Mouse (Mus musculus) lung, adult 2 months (tissue): ENCODE data around the gene Asic2. TPM values are rescaled to one million over a fixed set of nuclear protein-coding genes. Genes with fewer than 3 reads are reported as not detected.

ENCODE experiments used
- DNase-seq: peaks from one replicate; pipeline ENCODE4 v3.0.0; 2022
- H3K4me1 ChIP-seq: fragments of 200-500 bp; 2 replicates; pipeline ENCODE4 v1.6.1; 2011; ENCODE audit warnings: low read length; ENCODE audit not compliant: control insufficient read depth, insufficient read depth
- H3K4me3 ChIP-seq: fragments of 200-500 bp; replicated peaks from 2 replicates; pipeline ENCODE3; 2011; ENCODE audit warnings: low read depth, mild to moderate bottlenecking, control low read depth, low read length; ENCODE audit errors: extremely low read depth
- CTCF ChIP-seq: fragments of 200-500 bp; IDR thresholded peaks from 2 replicates; pipeline ENCODE4 v1.5.1; 2011; ENCODE audit warnings: mild to moderate bottlenecking, low read length, control low read depth; ENCODE audit not compliant: insufficient read depth
- POLR2A ChIP-seq: fragments of 200-500 bp; IDR thresholded peaks from 2 replicates; pipeline ENCODE4 v1.6.1; 2011; ENCODE audit warnings: low read depth, mild to moderate bottlenecking, control low read depth, low read length, borderline replicate concordance; ENCODE audit errors: extremely low read depth
- WGBS: fragments of 180-500 bp; shearing (Covaris S2); methylation state at CpG from one replicate; pipeline ENCODE4 v1.1.7; 2018; 5-methylcytosine and 5-hydroxymethylcytosine counted together
- polyA plus RNA-seq: library from polyadenylated mRNA; depleted of rRNA; stranded (reverse); fragments of >200 nt; gene quantifications from 2 replicates; pipeline ENCODE4 v1.2.3, GENCODE M21; 2012

Asic2 gene
- polyA plus RNA-seq, 1 experiment, result 0.04 TPM

DNA sequence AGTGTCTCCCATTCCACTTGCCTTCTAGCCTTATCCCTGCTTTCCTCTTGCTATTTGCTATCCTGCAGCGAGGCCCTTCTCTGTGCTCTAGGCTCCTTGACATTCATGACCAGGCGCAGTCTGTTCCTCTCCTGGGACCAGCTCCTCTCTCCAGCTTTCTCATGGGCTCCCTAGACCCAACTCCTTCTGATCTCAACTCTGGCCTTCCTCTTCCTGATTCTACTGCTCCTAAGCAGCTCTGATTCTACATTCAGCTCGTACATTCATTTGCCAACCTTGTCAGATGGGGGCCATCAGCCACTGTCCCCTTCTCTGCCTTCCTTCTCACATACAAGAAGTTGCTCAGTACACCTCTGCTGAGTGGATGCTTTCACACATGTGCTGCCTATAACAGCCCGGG is 747.5 kb downstream of the Asic2 start:
- WGBS, result 83% methylated on average over 4 of the region's 4 CpGs
- TF ChIP-seq POLR2A, result no peak
- TF ChIP-seq CTCF, result no peak

DNA sequence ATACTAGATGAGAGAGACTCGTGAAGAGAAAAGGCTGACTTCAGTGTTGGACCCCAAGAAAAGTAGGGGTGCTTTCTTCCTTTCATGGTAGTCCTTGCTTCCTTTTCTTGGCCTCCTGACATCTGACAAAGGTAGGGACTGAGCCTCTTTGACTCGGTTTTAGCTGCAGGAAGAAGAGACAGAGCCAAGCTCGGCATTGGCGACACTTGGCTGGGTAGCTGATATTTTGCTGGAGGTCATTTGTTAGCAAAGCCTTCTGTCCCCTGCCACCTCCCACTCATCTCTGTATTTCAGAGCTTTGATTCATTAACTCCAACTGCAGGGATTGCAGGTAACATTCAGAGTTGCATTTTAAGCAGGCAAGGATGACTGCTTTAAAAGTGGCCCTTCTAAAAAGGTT is 762.8 kb downstream of the Asic2 start:
- 58% methylated on average over 4 of the region's 4 CpGs for WGBS
- DNase-seq, result no peak
- Histone ChIP-seq H3K4me3 (no peak overlapping the region), H3K4me1 (no peaks in the 10 kb centered on the region)
- TF ChIP-seq CTCF (no peak), POLR2A (no peak)

More for the DNA sequence above, 747.5 kb downstream of the Asic2 start:
- Histone ChIP-seq H3K4me1 (no peaks in the 10 kb centered on the region), H3K4me3 (no peak overlapping the region)
- no peak for DNase-seq

DNA sequence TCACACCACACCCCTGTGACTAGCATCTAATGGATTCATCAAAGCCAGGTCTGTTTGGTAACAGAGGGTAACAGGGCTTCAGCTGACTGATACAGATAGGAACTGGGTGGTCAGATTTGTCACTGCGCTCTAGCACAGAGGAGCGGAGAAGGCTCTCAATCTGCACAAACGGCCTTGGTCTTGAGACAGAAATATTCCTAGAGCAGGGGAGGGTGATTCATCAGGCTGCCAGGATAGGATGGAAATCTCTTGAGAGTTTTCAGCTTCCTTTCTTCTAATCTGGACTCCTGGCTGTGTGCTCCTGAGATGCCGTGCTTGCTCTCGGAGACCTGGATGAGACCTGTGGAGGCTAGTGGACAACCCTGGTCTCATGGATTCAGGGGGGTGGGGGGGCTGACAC is 765.7 kb downstream of the Asic2 start:
- WGBS, result 63% methylated on average over 5 of the region's 5 CpGs
- DNase-seq, result no peak
- no peaks in the 10 kb centered on the region for H3K4me1 ChIP-seq
- H3K4me3 ChIP-seq, result no peak overlapping the region
- TF ChIP-seq POLR2A (no peak), CTCF (no peak)

DNA sequence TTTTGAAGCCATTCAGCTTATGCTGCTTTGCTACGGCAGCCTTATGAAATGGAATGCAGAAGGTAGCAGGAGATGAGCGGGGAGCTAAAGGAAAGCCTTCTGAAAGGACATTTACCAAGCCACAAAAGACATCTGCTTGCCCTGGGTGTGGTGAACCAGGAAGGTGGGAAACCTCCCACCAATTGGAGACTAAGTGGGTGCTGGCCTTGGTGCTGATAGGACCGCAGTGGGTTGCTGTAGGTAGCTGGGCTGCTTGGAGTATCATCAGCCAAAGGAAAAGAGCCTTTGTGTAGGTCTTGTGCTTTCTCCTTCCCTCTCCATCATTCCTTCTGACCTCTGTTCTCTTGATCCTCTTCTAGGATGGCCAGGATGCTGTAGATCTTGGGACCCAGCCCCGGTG is 774.4 kb downstream of the Asic2 start:
- DNase-seq, result no peak
- TF ChIP-seq CTCF, result no peak
- 47% methylated on average over 4 of the region's 4 CpGs for WGBS
- no peak overlapping the region for H3K4me3 ChIP-seq
- no peaks in the 10 kb centered on the region for H3K4me1 ChIP-seq

DNA sequence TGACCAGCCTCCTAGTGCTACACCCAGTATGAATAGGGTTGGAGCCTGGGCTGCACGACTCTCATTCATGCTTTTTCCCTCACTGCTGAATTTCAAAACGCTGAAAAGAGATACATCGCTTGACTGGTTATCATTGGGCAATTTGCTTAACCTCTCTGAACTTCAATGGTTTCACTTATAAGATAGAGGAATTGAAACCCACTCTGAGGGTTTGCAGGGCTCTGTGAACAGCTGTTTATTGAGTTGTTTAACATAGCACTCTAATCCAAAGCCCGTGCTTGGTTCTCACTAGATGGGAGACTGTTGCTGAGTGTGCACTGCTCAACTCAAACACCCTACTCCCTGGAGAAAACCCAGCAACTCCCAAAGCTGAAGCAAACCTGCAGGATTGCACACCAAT is 776.1 kb downstream of the Asic2 start:
- 78% methylated on average over 4 of the region's 4 CpGs for WGBS
- no peaks in the 10 kb centered on the region for H3K4me1 ChIP-seq
- H3K4me3 ChIP-seq, result no peak overlapping the region
- TF ChIP-seq CTCF (no peak), POLR2A (no peak)
- no peak for DNase-seq

DNA sequence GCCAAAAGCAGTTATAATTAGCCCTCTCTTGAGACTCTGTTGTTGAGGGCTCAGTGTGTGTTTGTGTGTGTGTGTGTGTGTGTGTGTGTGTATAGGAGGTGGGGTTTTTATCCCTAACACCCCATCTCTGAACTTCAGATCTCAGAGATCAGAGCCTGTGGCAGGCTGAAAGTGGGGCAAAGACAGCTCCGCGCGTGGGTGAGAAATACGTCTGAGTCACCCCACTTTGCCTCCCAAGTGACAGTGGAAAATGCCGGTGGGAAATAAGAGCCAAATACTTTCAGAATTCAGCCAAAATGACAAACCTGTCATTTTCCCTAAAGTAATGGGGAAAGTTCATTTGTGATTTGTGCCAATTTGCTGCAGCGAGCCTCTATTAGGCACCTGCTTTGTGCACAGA is 779.2 kb downstream of the Asic2 start:
- TF ChIP-seq POLR2A (no peak), CTCF (no peak)
- Histone ChIP-seq H3K4me3 (no peak overlapping the region), H3K4me1 (no peaks in the 10 kb centered on the region)
- 80% methylated on average over 6 of the region's 6 CpGs for WGBS
- no peak for DNase-seq

DNA sequence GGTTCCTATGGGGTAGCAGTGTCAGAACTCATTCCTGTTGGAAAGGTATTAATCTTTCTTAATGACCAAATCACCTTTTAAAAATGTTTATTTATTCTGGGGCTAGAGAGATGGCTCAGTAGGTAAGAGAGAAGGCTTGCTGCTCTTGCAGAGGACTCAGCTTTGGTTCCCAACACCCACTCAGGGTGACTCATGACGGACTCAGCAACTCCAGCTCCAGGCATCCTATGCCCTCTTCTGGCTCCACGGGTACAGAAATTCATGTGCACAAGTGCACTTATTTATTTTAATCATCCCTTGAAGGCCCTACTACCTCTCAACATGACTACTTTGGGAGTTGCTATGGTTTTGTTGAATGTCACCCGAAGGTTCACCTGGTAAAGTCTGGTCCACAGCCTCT is 780.4 kb downstream of the Asic2 start:
- TF ChIP-seq POLR2A (no peak), CTCF (no peak)
- DNase-seq, result no peak
- WGBS, result 76% methylated on average over 3 of the region's 3 CpGs
- H3K4me1 ChIP-seq, result no peaks in the 10 kb centered on the region
- no peak overlapping the region for H3K4me3 ChIP-seq

DNA sequence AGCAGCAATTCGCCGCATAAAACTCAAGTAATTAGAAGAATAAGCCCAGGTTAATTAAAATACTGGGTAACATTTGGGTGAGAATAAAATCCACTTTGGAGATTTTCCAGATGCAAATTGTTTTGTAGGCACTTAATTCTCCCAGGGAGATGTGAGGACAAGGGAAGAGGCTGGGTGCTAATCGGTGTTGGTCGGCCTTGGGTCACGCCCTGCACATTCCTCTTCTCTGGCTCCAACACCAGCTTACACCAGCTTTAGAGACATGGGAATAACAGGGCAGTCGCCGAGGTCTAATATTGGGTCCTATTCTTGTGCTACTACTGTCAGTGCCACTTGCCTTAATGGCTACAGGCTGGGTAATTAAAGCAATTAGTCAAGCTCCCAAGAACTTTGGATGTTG is 783.5 kb downstream of the Asic2 start:
- H3K4me1 ChIP-seq, result no peaks in the 10 kb centered on the region
- no peak for DNase-seq
- WGBS, result 73% methylated on average over 7 of the region's 7 CpGs

DNA sequence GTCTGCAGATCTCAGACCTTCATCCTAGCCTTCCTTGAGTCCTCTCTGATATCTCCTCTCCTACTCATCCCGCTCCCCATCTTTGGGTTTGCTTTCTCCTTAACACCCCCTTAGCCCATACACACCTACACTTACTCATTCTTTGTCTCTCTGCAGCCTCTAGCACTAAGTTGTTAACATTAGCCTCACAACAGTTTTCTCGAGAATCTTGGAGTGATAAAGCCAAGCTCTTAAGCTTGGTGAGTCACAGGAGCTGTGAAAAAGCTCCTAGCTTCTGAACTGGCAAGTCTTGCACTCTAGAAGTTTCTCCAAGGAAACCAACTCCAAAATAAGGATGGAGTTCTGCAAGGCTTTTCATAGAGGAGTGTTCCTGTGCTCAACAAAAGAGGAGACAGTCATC is 803.4 kb downstream of the Asic2 start:
- DNase-seq, result no peak
- Histone ChIP-seq H3K4me3 (no peak overlapping the region), H3K4me1 (no peaks in the 10 kb centered on the region)
- WGBS, result 66% methylated on average over 2 of the region's 2 CpGs
- TF ChIP-seq CTCF, result no peak
- no peak for TF ChIP-seq POLR2A

More for the DNA sequence above, 783.5 kb downstream of the Asic2 start:
- H3K4me3 ChIP-seq, result no peak overlapping the region
- no peak for TF ChIP-seq POLR2A
- no peak for TF ChIP-seq CTCF

DNA sequence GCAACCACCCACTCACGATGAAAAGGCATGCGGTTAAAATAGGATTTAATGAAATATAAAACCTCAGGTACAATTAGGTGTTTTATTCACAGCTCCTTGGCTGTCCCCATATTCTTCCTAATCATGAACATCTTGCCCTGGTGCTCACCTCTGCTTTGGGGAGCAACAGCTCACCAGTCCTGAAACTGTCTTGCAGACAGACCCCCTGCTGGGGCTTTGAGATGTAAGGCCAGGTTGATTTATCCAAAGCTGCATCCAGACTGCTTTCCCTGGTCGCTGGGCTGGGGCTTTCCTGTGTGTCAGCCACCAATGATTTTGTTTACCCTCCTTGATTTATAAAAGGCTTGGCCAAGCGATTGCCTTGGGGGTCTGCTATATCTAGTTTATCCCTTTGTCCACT is 805.2 kb downstream of the Asic2 start:
- TF ChIP-seq CTCF (no peak), POLR2A (no peak)
- DNase-seq, result no peak
- no peaks in the 10 kb centered on the region for H3K4me1 ChIP-seq
- no peak overlapping the region for H3K4me3 ChIP-seq
- WGBS, result 54% methylated on average over 4 of the region's 4 CpGs

DNA sequence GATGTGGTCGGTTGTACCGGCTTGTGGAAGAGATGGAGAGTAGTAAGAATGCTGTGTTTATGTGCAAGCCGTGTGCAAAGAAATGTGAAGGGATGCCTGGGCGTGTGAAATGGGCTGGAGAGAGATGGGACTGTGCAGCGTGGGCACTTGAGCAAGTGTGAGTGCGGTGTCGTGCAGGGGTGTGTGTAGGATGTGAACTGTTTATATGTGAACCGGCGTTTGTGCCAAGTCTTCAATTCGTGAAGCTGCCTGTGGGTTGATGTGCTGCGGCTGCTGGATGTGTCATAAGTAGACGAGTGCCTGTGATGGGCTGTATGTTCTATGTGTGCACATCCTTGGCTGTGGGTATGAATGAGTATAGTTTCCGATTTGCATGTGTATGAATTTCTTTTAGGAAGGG is 814.4 kb downstream of the Asic2 start:
- no peak for DNase-seq
- Histone ChIP-seq H3K4me1 (peaks cover 2% of the 10 kb centered on the region; the same call in 1 of the 2 replicates), H3K4me3 (no peak overlapping the region)
- TF ChIP-seq POLR2A (no peak), CTCF (no peak)
- 8% methylated on average over 13 of the region's 13 CpGs for WGBS
